Mouse (Mus musculus): ENCODE data around the gene Ubr7. TPM values are rescaled to one million over a fixed set of nuclear protein-coding genes. Genes with fewer than 3 reads are reported as not detected.

The Ubr7 gene
- total and polyA plus RNA-seq, 3 experiments: 12.3 to 24.6 (median 22.8) TPM

DNA sequence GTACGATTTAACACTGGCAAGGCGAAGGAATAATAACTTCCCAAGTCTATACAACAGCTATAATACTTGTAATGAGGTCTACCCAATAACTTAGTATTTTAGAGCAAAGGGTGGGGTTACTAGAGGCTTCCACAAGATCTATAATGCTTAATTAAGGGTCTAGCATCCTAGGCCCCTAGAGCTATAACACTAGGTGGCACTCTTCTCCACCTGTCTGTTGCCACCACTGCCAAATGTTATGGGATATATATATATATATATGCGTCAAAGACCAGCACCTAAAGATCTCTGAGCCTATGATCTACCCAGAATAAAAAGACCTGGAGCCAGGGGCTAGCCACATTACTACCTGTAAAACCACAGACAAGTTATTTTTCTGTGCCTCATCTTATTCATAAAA is 17.5 kb upstream of the Ubr7 start:
- no peak overlapping the region for H3K27ac ChIP-seq
- no peaks in the 10 kb centered on the region for H3K27me3 ChIP-seq (ENCODE audit: control insufficient read depth, insufficient read depth, low read length)
- H3K4me3 ChIP-seq: no peak overlapping the region
- 63% methylated on average over 3 of the region's 3 CpGs for WGBS
- TF ChIP-seq POLR2A (IDR thresholded peaks at IDR 0.05; ENCODE audit: insufficient read depth, low read depth, low read length) (no peak), CTCF (IDR thresholded peaks at IDR 0.05) (peak; percentile 73), EP300 (IDR thresholded peaks at IDR 0.05; ENCODE audit: insufficient read depth, low read depth, low read length) (no peak)
- peaks cover 4% of the 10 kb centered on the region for H3K4me1 ChIP-seq (ENCODE audit: control insufficient read depth, insufficient read depth, low read length)
- no peak overlapping the region for H3K9ac ChIP-seq (ENCODE audit: low read depth, low read length)
- H3K79me2 ChIP-seq (replicated peaks; ENCODE audit: control insufficient read depth, insufficient read depth, low read length): no peaks in the 10 kb centered on the region; the same call in 1 of the 2 replicates
- DNase-seq: no peak
- intact Hi-C loops (cut with DNase I): loop anchor here (1.0 to 5.0 kb wide), 3 partner anchors 33 to 325 kb away; partner anchors contain the start of gene Btbd7
- peaks cover 9% of the 10 kb centered on the region for H3K36me3 ChIP-seq (ENCODE audit: control insufficient read depth, insufficient read depth, low read length)

DNA sequence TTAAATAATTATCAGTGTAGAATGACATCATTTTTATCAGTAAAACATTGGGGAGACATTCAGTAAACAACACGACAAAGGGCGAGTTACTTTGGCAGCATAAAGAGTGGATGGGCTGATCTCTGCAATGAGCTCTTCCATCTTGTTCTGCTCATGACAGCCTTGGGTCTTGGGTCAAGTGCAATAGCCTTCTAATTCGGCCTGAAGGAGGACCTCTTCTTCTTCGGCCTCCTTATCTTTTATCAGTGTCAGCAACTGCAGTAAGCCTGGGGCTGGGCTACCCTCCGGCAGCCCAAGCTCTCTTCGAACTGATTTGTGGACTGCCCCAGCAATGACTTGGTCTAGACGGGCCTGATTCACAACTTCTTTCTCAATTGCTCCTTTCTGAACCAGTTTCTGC is 15.7 kb upstream of the Ubr7 start:
- Histone ChIP-seq H3K4me1 (ENCODE audit: control insufficient read depth, insufficient read depth, low read length) (peaks cover 4% of the 10 kb centered on the region), H3K4me3 (no peak overlapping the region), H3K36me3 (ENCODE audit: control insufficient read depth, insufficient read depth, low read length) (peaks cover 11% of the 10 kb centered on the region), H3K9ac (ENCODE audit: low read depth, low read length) (no peak overlapping the region), H3K79me2 (replicated peaks; ENCODE audit: control insufficient read depth, insufficient read depth, low read length) (no peaks in the 10 kb centered on the region; the same call in 1 of the 2 replicates), H3K27me3 (ENCODE audit: control insufficient read depth, insufficient read depth, low read length) (no peaks in the 10 kb centered on the region), H3K27ac (no peak overlapping the region)
- intact Hi-C loops (cut with DNase I): loop anchor here (5.0 kb wide), 2 partner anchors 35 to 135 kb away; partner anchors contain the start of gene Btbd7
- TF ChIP-seq POLR2A (IDR thresholded peaks at IDR 0.05; ENCODE audit: insufficient read depth, low read depth, low read length) (no peak), CTCF (IDR thresholded peaks at IDR 0.05) (no peak), EP300 (IDR thresholded peaks at IDR 0.05; ENCODE audit: insufficient read depth, low read depth, low read length) (no peak)
- DNase-seq: no peak
- WGBS: 71% methylated on average over 7 of the region's 7 CpGs

- intact Hi-C loops (cut with DNase I): loop anchor here (1.0 to 5.0 kb wide), 3 partner anchors 14 to 134 kb away; partner anchors contain the start of genes Btbd7, Gm28051, Gon7 and Ubr7
- TF ChIP-seq POLR2A (IDR thresholded peaks at IDR 0.05; ENCODE audit: insufficient read depth, low read depth, low read length): no peak
- no peak for TF ChIP-seq EP300 (IDR thresholded peaks at IDR 0.05; ENCODE audit: insufficient read depth, low read depth, low read length)
- no peaks in the 10 kb centered on the region for H3K27me3 ChIP-seq (ENCODE audit: control insufficient read depth, insufficient read depth, low read length)
- H3K79me2 ChIP-seq (replicated peaks; ENCODE audit: control insufficient read depth, insufficient read depth, low read length): no peaks in the 10 kb centered on the region; the same call in 1 of the 2 replicates
- peaks cover 11% of the 10 kb centered on the region for H3K36me3 ChIP-seq (ENCODE audit: control insufficient read depth, insufficient read depth, low read length)
- peak overlapping the region; percentile 89 for H3K4me3 ChIP-seq
- H3K9ac ChIP-seq (ENCODE audit: low read depth, low read length): peak overlapping the region; percentile 86
- under 1% methylated on average over 33 of the region's 33 CpGs for WGBS
- peak overlapping the region; percentile 89 for H3K27ac ChIP-seq
- DNase-seq: peak in 1 of 2 experiments; percentile 29
- H3K4me1 ChIP-seq (ENCODE audit: control insufficient read depth, insufficient read depth, low read length): peaks cover 4% of the 10 kb centered on the region
Observed at GRCm38 (mm10) chr12:102743036-102743588, 14.7 kb upstream of the Ubr7 start.

- WGBS: under 1% methylated on average over 62 of the region's 63 CpGs
- peak within 1 kb of the TSS; percentile 96 for H3K9ac ChIP-seq (ENCODE audit: low read depth, low read length)
- H3K4me1 ChIP-seq (ENCODE audit: control insufficient read depth, insufficient read depth, low read length): peaks cover 4% of the 10 kb centered on the region
- no peaks in the 10 kb centered on the region; the same call in 1 of the 2 replicates for H3K79me2 ChIP-seq (replicated peaks; ENCODE audit: control insufficient read depth, insufficient read depth, low read length)
- peak; percentile 92 to 94 for DNase-seq
- TF ChIP-seq CTCF (IDR thresholded peaks at IDR 0.05) (peak; percentile 49), EP300 (IDR thresholded peaks at IDR 0.05; ENCODE audit: insufficient read depth, low read depth, low read length) (no peak), POLR2A (IDR thresholded peaks at IDR 0.05; ENCODE audit: insufficient read depth, low read depth, low read length) (peak; percentile 78)
- peaks cover 11% of the 10 kb centered on the region for H3K36me3 ChIP-seq (ENCODE audit: control insufficient read depth, insufficient read depth, low read length)
- peak within 1 kb of the TSS; percentile 89 for H3K27ac ChIP-seq
- intact Hi-C loops (cut with DNase I): loop anchor here (1.0 to 5.0 kb wide), 3 partner anchors 13 to 133 kb away; partner anchors contain the start of genes Btbd7, Gm28051, Gon7 and Ubr7
- peak within 1 kb of the TSS; percentile 89 for H3K4me3 ChIP-seq
- H3K27me3 ChIP-seq (ENCODE audit: control insufficient read depth, insufficient read depth, low read length): no peaks in the 10 kb centered on the region
Observed at GRCm38 (mm10) chr12:102743589-102744574, 13.9 kb upstream of the Ubr7 start, which contains the start of the genes Moap1 and Tmem251. TSS of gene Moap1 (minus strand) at chr12:102743661. TSS of gene Tmem251 (plus strand) at chr12:102743762.

DNA sequence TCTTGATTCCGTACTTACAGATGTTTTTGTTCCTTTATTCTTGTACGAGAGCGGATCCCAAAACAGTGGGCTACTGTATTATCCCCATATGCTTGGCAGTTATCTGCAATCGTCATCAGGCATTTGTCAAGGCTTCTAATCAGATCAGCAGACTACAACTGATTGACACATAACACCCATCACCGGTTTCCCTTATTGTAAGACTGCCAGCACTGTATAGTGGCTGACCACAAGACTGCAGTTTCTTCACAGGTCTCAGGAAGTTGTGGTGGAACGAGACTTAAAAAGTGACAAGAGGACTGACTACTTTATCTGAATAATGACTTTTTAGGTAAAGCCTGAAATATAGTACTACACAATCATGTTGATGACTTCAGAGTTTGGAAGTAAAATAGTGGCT is 12.9 kb upstream of the Ubr7 start:
- no peak overlapping the region for H3K4me3 ChIP-seq
- no peak for TF ChIP-seq POLR2A (IDR thresholded peaks at IDR 0.05; ENCODE audit: insufficient read depth, low read depth, low read length)
- TF ChIP-seq EP300 (IDR thresholded peaks at IDR 0.05; ENCODE audit: insufficient read depth, low read depth, low read length): no peak
- TF ChIP-seq CTCF (IDR thresholded peaks at IDR 0.05): no peak
- no peaks in the 10 kb centered on the region for H3K27me3 ChIP-seq (ENCODE audit: control insufficient read depth, insufficient read depth, low read length)
- H3K27ac ChIP-seq: no peak overlapping the region
- no peak overlapping the region; the same call in 1 of the 2 replicates for H3K9ac ChIP-seq (ENCODE audit: low read depth, low read length)
- no peaks in the 10 kb centered on the region; the same call in 1 of the 2 replicates for H3K79me2 ChIP-seq (replicated peaks; ENCODE audit: control insufficient read depth, insufficient read depth, low read length)
- WGBS: 50% methylated on average over 6 of the region's 6 CpGs
- DNase-seq: no peak
- H3K36me3 ChIP-seq (ENCODE audit: control insufficient read depth, insufficient read depth, low read length): peaks cover 11% of the 10 kb centered on the region
- peaks cover 4% of the 10 kb centered on the region for H3K4me1 ChIP-seq (ENCODE audit: control insufficient read depth, insufficient read depth, low read length)
- intact Hi-C loops (cut with DNase I): loop anchor here (5.0 kb wide), 2 partner anchors 38 to 132 kb away; partner anchors contain the start of gene Btbd7

Measured in heart, adult 2 months (tissue).